Mouse (Mus musculus) forebrain, embryonic 15.5 days (tissue): Measurements from ENCODE around the gene Bcl7c. TPM values are rescaled to one million over a fixed set of nuclear protein-coding genes. Genes with fewer than 3 reads are reported as not detected.

Experiments
- ATAC-seq: fragments of 200-750 bp; cut with Nextera tagmentation; replicated peaks from 2 replicates; pipeline ENCODE4 v1.8.0; 2017; ENCODE audit warnings: mild to moderate bottlenecking, moderate TSS enrichment, moderate library complexity
- H3K27ac ChIP-seq: fragments of 300-500 bp; sonication (generic); replicated peaks from 2 replicates; pipeline ENCODE4 v1.5.1; 2015; ENCODE audit warnings: mild to moderate bottlenecking, inconsistent platforms
- H3K27me3 ChIP-seq: fragments of 300-500 bp; sonication (generic); 2 replicates; pipeline ENCODE4 v1.6.1; 2015; ENCODE audit warnings: inconsistent platforms
- H3K36me3 ChIP-seq: fragments of 300-500 bp; sonication (generic); 2 replicates; pipeline ENCODE4 v1.6.1; 2015; ENCODE audit warnings: mild to moderate bottlenecking, inconsistent platforms
- H3K4me1 ChIP-seq: fragments of 300-500 bp; sonication (generic); 2 replicates; pipeline ENCODE4 v1.6.1; 2015; ENCODE audit warnings: inconsistent platforms
- H3K4me2 ChIP-seq: fragments of 300-500 bp; sonication (generic); replicated peaks from 2 replicates; pipeline ENCODE4 v1.6.1; 2015; ENCODE audit warnings: mild to moderate bottlenecking, inconsistent platforms
- H3K4me3 ChIP-seq: fragments of 300-500 bp; sonication (generic); 2 replicates; pipeline ENCODE4 v1.5.1; 2015; ENCODE audit warnings: mild to moderate bottlenecking, inconsistent platforms
- H3K9ac ChIP-seq: fragments of 300-500 bp; sonication (generic); replicated peaks from 2 replicates; pipeline ENCODE4 v1.6.1; 2015; ENCODE audit warnings: mild to moderate bottlenecking, inconsistent platforms
- H3K9me3 ChIP-seq: fragments of 300-500 bp; sonication (generic); 2 replicates; pipeline ENCODE4 v1.6.1; 2016; ENCODE audit warnings: inconsistent platforms
- WGBS: fragments of 180-500 bp; shearing (Covaris S2); methylation state at CpG from one replicate; pipeline ENCODE4 v1.1.7; 2015; ENCODE audit warnings: mixed read lengths; 5-methylcytosine and 5-hydroxymethylcytosine counted together
- polyA plus RNA-seq: library from polyadenylated mRNA; unstranded; fragments of >200 nt; fragmentation: Nextera tagmentation; extraction: Ambion mirVana; gene quantifications from 2 replicates; pipeline ENCODE4 v1.2.1, GENCODE M21; 2015

The Bcl7c gene
- polyA plus RNA-seq, 1 experiment from 2014 or later = 47.9 TPM

- Histone ChIP-seq H3K4me2 (no peak overlapping the region), H3K27ac (no peak overlapping the region; the same call in 1 of the 2 replicates), H3K4me3 (no peak overlapping the region), H3K27me3 (no peaks in the 10 kb centered on the region), H3K36me3 (no peaks in the 10 kb centered on the region), H3K4me1 (0 out of 2 replicates have a peak, but pooled peaks cover 3% of the 10 kb centered on the region), H3K9ac (0 out of 2 replicates have a peak overlapping the region, but pooled peaks have one; percentile 4), H3K9me3 (no peaks in the 10 kb centered on the region)
- WGBS = 75% methylated on average over 9 of the region's 9 CpGs
- peak; percentile 26; the same call in 1 of the 2 replicates for ATAC-seq
Measured at GRCm38 (mm10) chr7:127675391-127675811, 33.3 kb downstream of the Bcl7c start.

- peak; percentile 78 for ATAC-seq
- no peak overlapping the region for H3K4me2 ChIP-seq
- no peak overlapping the region for H3K4me3 ChIP-seq
- H3K36me3 ChIP-seq = no peaks in the 10 kb centered on the region
- H3K27me3 ChIP-seq = no peaks in the 10 kb centered on the region
- no peaks in the 10 kb centered on the region for H3K9me3 ChIP-seq
- H3K4me1 ChIP-seq = 0 out of 2 replicates have a peak, but pooled peaks cover 3% of the 10 kb centered on the region
- 4% methylated on average over 5 of the region's 5 CpGs for WGBS
- 0 out of 2 replicates have a peak overlapping the region, but pooled peaks have one; percentile 4 for H3K9ac ChIP-seq
- H3K27ac ChIP-seq = no peak overlapping the region; the same call in 1 of the 2 replicates
Measured at GRCm38 (mm10) chr7:127674977-127675376, 33.8 kb downstream of the Bcl7c start.

GRCm38 (mm10) chr7:127672776-127673175, 36.0 kb downstream of the Bcl7c start:
- 77% methylated on average over 4 of the region's 4 CpGs for WGBS
- Histone ChIP-seq H3K9ac (no peak overlapping the region), H3K4me2 (no peak overlapping the region), H3K4me3 (no peak overlapping the region), H3K36me3 (no peaks in the 10 kb centered on the region), H3K27me3 (no peaks in the 10 kb centered on the region), H3K9me3 (no peaks in the 10 kb centered on the region), H3K4me1 (0 out of 2 replicates have a peak, but pooled peaks cover 3% of the 10 kb centered on the region), H3K27ac (no peak overlapping the region)
- ATAC-seq = no peak

GRCm38 (mm10) chr7:127671880-127672774, 36.6 kb downstream of the Bcl7c start:
- ATAC-seq = no peak
- H3K36me3 ChIP-seq = no peaks in the 10 kb centered on the region
- H3K4me3 ChIP-seq = no peak overlapping the region
- no peak overlapping the region for H3K27ac ChIP-seq
- H3K4me1 ChIP-seq = 0 out of 2 replicates have a peak, but pooled peaks cover 3% of the 10 kb centered on the region
- 87% methylated on average over 11 of the region's 11 CpGs for WGBS
- H3K9me3 ChIP-seq = no peaks in the 10 kb centered on the region
- H3K9ac ChIP-seq = no peak overlapping the region
- no peaks in the 10 kb centered on the region for H3K27me3 ChIP-seq
- no peak overlapping the region for H3K4me2 ChIP-seq

GRCm38 (mm10) chr7:127667171-127667570, 41.6 kb downstream of the Bcl7c start:
- Histone ChIP-seq H3K4me1 (no peaks in the 10 kb centered on the region), H3K36me3 (peaks cover 12% of the 10 kb centered on the region; the same call in 1 of the 2 replicates), H3K9ac (no peak overlapping the region), H3K27me3 (no peaks in the 10 kb centered on the region), H3K4me2 (no peak overlapping the region), H3K4me3 (no peak overlapping the region), H3K9me3 (no peaks in the 10 kb centered on the region), H3K27ac (no peak overlapping the region)
- WGBS = 79% methylated on average over 8 of the region's 8 CpGs
- no peak for ATAC-seq

DNA sequence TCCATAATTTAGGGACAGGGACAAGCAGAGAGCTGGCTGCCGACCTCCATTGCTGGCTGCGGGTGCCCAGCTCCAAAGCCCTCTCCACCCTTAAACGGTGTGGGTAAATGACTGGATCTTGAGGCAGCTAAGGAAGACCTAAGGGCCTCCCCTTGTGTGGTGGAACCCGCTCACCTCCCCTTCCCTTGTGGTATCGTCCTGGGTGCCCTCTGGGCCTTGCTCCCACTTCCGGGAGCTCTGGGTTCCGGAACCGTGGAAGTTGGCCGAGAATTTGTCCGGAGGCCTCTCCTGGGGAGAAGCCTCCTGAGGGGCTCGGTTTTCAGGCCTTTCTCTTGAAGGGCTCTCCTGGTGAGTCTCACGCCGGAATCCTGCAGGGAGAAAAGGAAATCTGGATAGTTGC, 42.1 kb downstream of the Bcl7c start:
- Histone ChIP-seq H3K4me3 (no peak overlapping the region), H3K9ac (no peak overlapping the region), H3K4me1 (no peaks in the 10 kb centered on the region), H3K4me2 (no peak overlapping the region), H3K36me3 (peaks cover 12% of the 10 kb centered on the region; the same call in 1 of the 2 replicates), H3K27me3 (no peaks in the 10 kb centered on the region), H3K9me3 (no peaks in the 10 kb centered on the region), H3K27ac (no peak overlapping the region)
- no peak for ATAC-seq
- WGBS = 90% methylated on average over 13 of the region's 13 CpGs

GRCm38 (mm10) chr7:127666066-127666654, 42.6 kb downstream of the Bcl7c start:
- Histone ChIP-seq H3K4me2 (no peak overlapping the region), H3K27ac (no peak overlapping the region), H3K9me3 (no peaks in the 10 kb centered on the region), H3K4me3 (no peak overlapping the region), H3K36me3 (peaks cover 12% of the 10 kb centered on the region; the same call in 1 of the 2 replicates), H3K27me3 (no peaks in the 10 kb centered on the region), H3K9ac (no peak overlapping the region), H3K4me1 (no peaks in the 10 kb centered on the region)
- no peak for ATAC-seq
- 93% methylated on average over 6 of the region's 6 CpGs for WGBS

DNA sequence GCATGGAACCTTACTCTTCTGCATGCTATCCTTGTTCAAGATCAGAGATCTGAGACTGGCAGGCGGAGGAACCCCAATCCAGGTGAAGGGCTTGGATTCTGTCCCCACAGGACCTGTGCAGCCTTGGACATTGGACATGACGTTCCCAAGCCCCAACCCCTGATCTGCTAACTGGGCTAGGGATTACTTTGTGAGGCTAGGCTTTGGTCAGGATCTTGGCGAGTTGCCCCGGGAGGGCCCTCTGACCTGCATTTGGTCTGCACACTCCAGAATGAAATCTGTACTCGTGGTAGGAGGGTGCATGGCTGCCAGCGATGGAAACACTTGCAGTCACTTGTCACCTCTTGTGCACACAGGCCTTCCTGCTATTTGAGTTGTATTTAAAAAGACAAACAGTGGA, 45.8 kb downstream of the Bcl7c start:
- H3K36me3 ChIP-seq = peaks cover 12% of the 10 kb centered on the region; the same call in 1 of the 2 replicates
- no peaks in the 10 kb centered on the region for H3K27me3 ChIP-seq
- no peak overlapping the region for H3K4me2 ChIP-seq
- no peak overlapping the region for H3K9ac ChIP-seq
- H3K9me3 ChIP-seq = no peaks in the 10 kb centered on the region
- no peak overlapping the region for H3K4me3 ChIP-seq
- 90% methylated on average over 6 of the region's 6 CpGs for WGBS
- no peak for ATAC-seq
- H3K27ac ChIP-seq = no peak overlapping the region
- H3K4me1 ChIP-seq = no peaks in the 10 kb centered on the region

DNA sequence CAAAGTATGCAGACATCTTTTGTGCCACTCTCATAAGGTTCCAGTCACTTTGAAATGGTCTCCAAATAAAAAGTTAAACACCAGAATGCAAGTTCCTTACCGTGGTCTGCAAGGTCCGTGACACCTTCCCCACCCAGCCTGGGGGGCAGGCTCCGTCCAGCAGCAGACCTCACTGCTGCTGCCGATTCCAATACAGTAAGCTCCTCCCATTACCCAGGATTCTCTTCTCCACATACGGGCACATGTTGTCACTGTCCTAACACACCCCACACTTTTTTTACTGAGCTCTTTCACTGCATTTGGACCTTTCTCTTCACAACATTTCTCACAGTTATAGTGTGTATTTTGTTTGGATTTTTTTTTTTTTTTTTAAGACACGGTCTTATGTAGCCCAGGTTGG, 46.9 kb downstream of the Bcl7c start:
- peaks cover 12% of the 10 kb centered on the region; the same call in 1 of the 2 replicates for H3K36me3 ChIP-seq
- no peak overlapping the region for H3K4me3 ChIP-seq
- H3K4me1 ChIP-seq = no peaks in the 10 kb centered on the region
- no peak overlapping the region for H3K27ac ChIP-seq
- H3K27me3 ChIP-seq = no peaks in the 10 kb centered on the region
- no peak for ATAC-seq
- no peak overlapping the region for H3K4me2 ChIP-seq
- 87% methylated on average over 6 of the region's 6 CpGs for WGBS
- H3K9me3 ChIP-seq = no peaks in the 10 kb centered on the region
- no peak overlapping the region for H3K9ac ChIP-seq

DNA sequence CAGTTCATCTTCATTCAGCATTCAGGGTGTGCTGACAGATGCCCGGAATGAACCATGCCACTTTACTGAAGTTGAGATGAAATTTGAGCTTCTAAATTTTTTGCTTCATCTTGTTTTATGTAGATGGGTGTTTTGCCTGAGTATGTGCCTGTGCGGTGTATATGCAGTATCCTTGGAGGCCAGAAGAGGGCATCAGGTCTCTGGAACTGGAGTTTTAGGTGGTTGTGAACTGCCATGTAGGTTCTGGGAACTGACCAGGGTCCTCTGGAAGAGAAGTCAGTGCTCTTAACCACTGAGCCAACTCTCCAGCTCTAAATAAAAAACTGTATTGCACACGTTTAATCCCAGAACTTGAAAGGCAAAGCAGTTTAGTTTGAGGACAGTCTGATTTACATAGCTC, 47.9 kb downstream of the Bcl7c start:
- no peak overlapping the region for H3K4me3 ChIP-seq
- 94% methylated on average over 3 of the region's 3 CpGs for WGBS
- no peak overlapping the region for H3K4me2 ChIP-seq
- no peaks in the 10 kb centered on the region for H3K27me3 ChIP-seq
- no peak overlapping the region for H3K27ac ChIP-seq
- no peaks in the 10 kb centered on the region for H3K4me1 ChIP-seq
- no peaks in the 10 kb centered on the region for H3K9me3 ChIP-seq
- H3K9ac ChIP-seq = no peak overlapping the region
- peaks cover 4% of the 10 kb centered on the region; the same call in 1 of the 2 replicates for H3K36me3 ChIP-seq
- ATAC-seq = no peak

DNA sequence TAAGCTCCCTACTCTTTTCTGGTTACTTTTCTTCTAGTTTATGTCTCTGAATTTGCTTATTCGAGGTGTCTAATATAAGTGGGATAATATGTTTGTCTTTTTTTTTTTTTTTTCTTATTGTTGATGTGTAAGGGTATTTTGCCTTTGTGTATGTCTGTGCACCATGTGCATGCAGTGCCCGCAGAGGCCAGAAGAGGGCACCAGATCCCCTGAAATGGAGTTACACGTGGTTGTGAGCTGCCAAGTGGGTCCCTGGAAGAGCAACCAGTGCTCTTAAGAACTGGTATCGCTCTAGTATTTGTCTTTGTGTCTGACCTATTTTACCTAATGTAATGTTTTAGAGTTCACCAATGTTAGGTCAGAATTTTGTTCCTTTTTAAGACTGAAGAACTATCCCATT, 51.8 kb downstream of the Bcl7c start:
- no peaks in the 10 kb centered on the region for H3K36me3 ChIP-seq
- no peak overlapping the region for H3K4me2 ChIP-seq
- no peak for ATAC-seq
- WGBS = 42% methylated on average over 4 of the region's 4 CpGs
- H3K27ac ChIP-seq = no peak overlapping the region
- no peaks in the 10 kb centered on the region for H3K9me3 ChIP-seq
- H3K27me3 ChIP-seq = no peaks in the 10 kb centered on the region
- H3K4me3 ChIP-seq = no peak overlapping the region
- no peak overlapping the region for H3K9ac ChIP-seq
- H3K4me1 ChIP-seq = peaks cover 3% of the 10 kb centered on the region; the same call in 1 of the 2 replicates

DNA sequence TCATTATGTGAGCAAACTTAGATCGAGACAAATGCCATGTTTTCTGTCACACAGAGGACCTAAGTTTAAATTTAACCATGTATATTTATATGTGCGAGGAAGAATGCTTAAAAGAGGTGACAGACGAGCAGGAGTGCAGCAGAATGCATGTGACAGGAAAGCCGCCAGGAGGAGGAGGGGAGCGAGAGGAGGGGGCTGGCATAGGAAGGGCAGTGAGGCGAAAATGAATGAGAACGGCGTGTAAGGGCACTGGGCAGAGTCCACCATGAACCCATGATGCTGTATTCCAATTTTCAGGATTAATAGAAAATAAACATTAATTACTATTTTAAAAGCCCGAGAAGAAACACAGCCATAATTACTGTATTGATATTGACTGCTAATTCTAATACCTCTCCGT, 54.4 kb downstream of the Bcl7c start:
- H3K36me3 ChIP-seq = no peaks in the 10 kb centered on the region
- H3K9me3 ChIP-seq = no peaks in the 10 kb centered on the region
- H3K27ac ChIP-seq = no peak overlapping the region
- no peak overlapping the region for H3K9ac ChIP-seq
- no peak overlapping the region for H3K4me3 ChIP-seq
- ATAC-seq = no peak
- H3K27me3 ChIP-seq = no peaks in the 10 kb centered on the region
- 57% methylated on average over 10 of the region's 10 CpGs for WGBS
- peaks cover 3% of the 10 kb centered on the region; the same call in 1 of the 2 replicates for H3K4me1 ChIP-seq
- no peak overlapping the region for H3K4me2 ChIP-seq
